Mouse (Mus musculus) frontal cortex, adult 2 months (tissue): ENCODE measurements around the gene Wars2. TPM values are rescaled to one million over a fixed set of nuclear protein-coding genes. Genes with fewer than 3 reads are reported as not detected.

Source experiments
- DNase-seq, 2 experiments: peaks; one replicate each; pipeline ENCODE4 v3.0.0; 2022; ENCODE audit warnings: low spot score in 1 of 2; ENCODE audit errors: extremely low spot score in 1 of 2
- polyA plus RNA-seq: library from polyadenylated mRNA; depleted of rRNA; stranded (reverse); fragments of >200 nt; gene quantifications from 2 replicates; pipeline ENCODE4 v1.2.3, GENCODE M21; 2012; rRNA removed

The Wars2 gene
- polyA plus RNA-seq: 4.2 and 5.2 TPM in 2 replicates

- DNase-seq: peak; percentile 91 to 96
Observed at GRCm38 (mm10) chr3:99140940-99141854, at the start of gene Wars2. Gene Wars2, plus strand, starts transcription at chr3:99141068.

GRCm38 (mm10) chr3:99096816-99097215 lies 44.1 kb upstream of the Wars2 start:
- no peak for DNase-seq

- DNase-seq: no peak
Observed at GRCm38 (mm10) chr3:99110353-99111213, 30.3 kb upstream of the Wars2 start.

GRCm38 (mm10) chr3:99111214-99111608 lies 29.7 kb upstream of the Wars2 start:
- DNase-seq: no peak

- DNase-seq: no peak
Observed at GRCm38 (mm10) chr3:99113266-99113837, 27.5 kb upstream of the Wars2 start.

GRCm38 (mm10) chr3:99120942-99121341 lies 19.9 kb upstream of the Wars2 start:
- no peak for DNase-seq

- peak; percentile 44 to 57 for DNase-seq
Observed at GRCm38 (mm10) chr3:99130521-99130920, 10.3 kb upstream of the Wars2 start.

- peak; percentile 82 to 85 for DNase-seq
Observed at GRCm38 (mm10) chr3:99131973-99132372, 8.9 kb upstream of the Wars2 start.

- DNase-seq: no peak
Observed at GRCm38 (mm10) chr3:99133913-99134312, 7.0 kb upstream of the Wars2 start.

GRCm38 (mm10) chr3:99147886-99148285 lies 7.0 kb downstream of the Wars2 start:
- DNase-seq: no peak

- no peak for DNase-seq
Observed at GRCm38 (mm10) chr3:99149035-99149434, 8.2 kb downstream of the Wars2 start.

- DNase-seq: no peak
Observed at GRCm38 (mm10) chr3:99156286-99156685, 15.4 kb downstream of the Wars2 start.

GRCm38 (mm10) chr3:99156987-99157386 lies 16.1 kb downstream of the Wars2 start:
- no peak for DNase-seq

GRCm38 (mm10) chr3:99157451-99158015 lies 16.7 kb downstream of the Wars2 start:
- no peak for DNase-seq

- no peak for DNase-seq
Observed at GRCm38 (mm10) chr3:99160016-99160415, 19.1 kb downstream of the Wars2 start.

- DNase-seq: no peak
Observed at GRCm38 (mm10) chr3:99162191-99162590, 21.3 kb downstream of the Wars2 start.

GRCm38 (mm10) chr3:99167734-99168133 lies 26.9 kb downstream of the Wars2 start:
- DNase-seq: no peak

- DNase-seq: no peak
Observed at GRCm38 (mm10) chr3:99173178-99173577, 32.3 kb downstream of the Wars2 start.

GRCm38 (mm10) chr3:99174658-99175304 lies 33.9 kb downstream of the Wars2 start:
- no peak for DNase-seq

GRCm38 (mm10) chr3:99183355-99184016 lies 42.6 kb downstream of the Wars2 start:
- no peak for DNase-seq
